Mouse (Mus musculus) adrenal gland, postnatal 14 days (tissue): ENCODE measurements around the gene Gnl2. TPM values are rescaled to one million over a fixed set of nuclear protein-coding genes. Genes with fewer than 3 reads are reported as not detected.
A peak's percentile ranks its signal among the peaks of the same experiment; 100 is the strongest.

Experiments
- DNase-seq: peaks from one replicate; pipeline ENCODE4 v3.0.0; 2021; ENCODE audit warnings: mixed read lengths
- long read RNA-seq, 2 experiments: library from polyadenylated mRNA; stranded (forward); transcript quantifications; one replicate each; pipeline ENCODE4 v2.0.0; 2021
- total RNA-seq: library from RNA; stranded (reverse); gene quantifications from 2 replicates; pipeline ENCODE4 v1.2.3, GENCODE M21; 2021

Gene Gnl2
- 53.7 and 64.9 TPM in 2 replicates for total RNA-seq
- long read RNA-seq, experiment 1, transcript Gnl2-201 (16 exons, 2,366 nt), result major isoform, 68 of 91 reads
- long read RNA-seq, experiment 1, partial matches to known transcripts, result 4 of 91 reads
- long read RNA-seq, experiment 1, other reads (novel, unspliced or antisense), result 18 of 91 reads
- long read RNA-seq, experiment 2, transcript Gnl2-201 (16 exons, 2,366 nt), result major isoform, 41 of 55 reads
- long read RNA-seq, experiment 2, partial matches to known transcripts, result 7 of 55 reads
- long read RNA-seq, experiment 2, other reads (novel, unspliced or antisense), result 7 of 55 reads

DNA sequence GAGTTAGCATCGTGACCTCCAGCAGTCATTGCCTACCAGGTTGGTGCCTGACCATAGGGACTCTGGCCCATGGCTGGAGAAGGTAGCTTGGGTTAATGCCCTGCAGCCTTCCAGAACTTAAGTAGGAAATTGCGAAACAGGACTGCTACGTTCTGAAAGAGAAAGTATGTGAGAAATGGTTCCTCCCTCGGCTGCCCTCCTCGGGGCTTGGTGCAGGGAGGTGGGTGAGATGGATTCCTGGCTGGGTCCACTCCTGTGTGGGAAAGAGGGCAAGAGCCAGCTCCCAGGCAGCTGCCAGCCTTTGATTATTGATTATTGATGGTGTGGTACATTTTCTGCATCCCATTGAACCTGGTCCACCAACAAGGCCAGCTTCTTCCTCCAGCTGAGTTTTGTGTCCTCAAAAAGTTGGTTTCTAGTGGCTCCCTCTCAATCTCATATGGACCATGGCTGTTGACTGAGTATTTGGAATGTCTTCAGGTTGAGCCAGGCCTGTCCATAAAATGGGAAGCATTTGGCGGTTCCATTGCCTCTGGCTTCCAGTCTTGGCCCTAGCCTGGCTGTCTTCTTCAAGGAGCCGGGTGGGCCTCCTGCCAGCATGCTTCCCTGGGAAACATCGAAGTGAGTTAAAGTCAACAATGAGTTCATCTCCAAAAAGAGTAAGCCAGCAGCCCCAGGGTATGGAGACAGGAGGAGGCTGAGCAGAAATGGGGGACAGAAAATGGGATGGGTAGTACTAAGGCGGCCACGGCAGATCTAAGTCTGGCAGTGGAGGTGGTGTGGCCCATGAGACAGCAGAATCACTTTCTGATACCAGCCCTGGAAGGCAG, at the start of gene Gnl2:
Gene Gnl2, plus strand, starts transcription at position 780 of the 830 bp plus-strand sequence.
- DNase-seq, result no peak

DNA sequence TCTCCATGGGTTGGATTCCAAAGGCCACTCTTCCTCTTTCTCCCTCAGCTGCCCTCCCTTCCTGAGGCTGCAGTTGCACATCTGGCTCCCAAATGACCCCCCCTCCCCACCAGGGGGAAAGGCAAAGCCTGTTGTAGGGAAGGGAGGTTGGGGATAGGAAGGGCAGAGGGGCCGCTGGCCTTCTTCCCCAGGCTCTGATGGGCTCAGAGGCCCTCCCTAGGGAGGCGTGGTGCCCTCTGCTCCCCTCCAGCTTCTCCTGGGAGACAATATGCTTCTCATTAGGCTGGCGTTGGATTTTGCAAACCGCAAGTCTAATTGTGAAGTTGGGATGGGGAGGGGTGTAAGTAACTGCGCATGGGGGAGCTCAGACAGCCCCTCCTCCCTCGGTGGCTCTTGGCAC, 47.7 kb upstream of the Gnl2 start:
- DNase-seq, result no peak

DNA sequence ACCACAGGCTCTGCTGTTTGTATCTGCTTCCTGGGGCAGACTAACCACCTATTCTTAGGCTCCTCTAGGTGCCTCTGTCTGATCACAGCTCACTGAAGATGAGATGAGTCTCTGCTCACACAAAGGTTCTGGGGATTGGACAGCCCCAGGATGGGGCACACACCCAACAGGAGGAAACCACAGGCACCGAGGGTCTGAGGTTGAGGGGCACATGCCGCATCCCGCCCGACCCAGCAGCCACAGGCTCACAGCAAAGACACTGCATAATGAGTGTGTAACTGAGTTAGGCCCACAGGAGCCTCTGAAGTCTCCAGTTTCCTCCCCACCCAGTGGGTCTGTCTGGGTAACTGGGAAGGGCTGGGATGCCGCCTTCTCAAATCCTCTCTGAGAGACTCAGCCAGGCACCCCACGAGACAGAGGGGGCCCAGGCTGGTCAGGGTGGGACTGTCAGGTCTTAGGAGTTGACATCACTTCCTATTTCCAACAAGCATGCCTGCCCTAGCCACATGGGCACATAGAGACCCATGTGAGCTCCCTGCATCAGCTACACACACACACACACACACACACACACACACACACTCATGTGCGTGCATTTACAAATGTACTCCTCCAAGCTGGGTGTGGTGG, 47.1 kb upstream of the Gnl2 start:
- DNase-seq, result no peak

DNA sequence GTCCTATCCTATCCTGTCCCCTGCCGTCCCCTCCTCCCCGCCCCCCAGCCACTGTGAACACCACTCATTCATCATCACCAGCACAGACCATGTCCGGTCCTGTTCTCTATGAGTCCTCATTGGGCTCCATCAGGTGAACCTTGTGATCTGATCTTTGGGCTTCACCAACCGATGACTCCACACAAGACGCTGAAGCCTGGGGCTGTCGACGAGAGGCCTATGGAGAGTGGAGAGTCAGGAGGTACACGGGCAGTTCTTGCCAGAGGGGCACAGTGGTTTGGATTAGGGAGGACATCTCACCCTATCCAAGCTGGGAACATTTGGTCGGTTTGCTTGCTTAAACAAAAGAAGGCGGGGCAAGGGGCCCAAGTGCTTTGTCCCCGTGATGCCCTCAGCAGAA, 46.2 kb upstream of the Gnl2 start:
- DNase-seq, result no peak

DNA sequence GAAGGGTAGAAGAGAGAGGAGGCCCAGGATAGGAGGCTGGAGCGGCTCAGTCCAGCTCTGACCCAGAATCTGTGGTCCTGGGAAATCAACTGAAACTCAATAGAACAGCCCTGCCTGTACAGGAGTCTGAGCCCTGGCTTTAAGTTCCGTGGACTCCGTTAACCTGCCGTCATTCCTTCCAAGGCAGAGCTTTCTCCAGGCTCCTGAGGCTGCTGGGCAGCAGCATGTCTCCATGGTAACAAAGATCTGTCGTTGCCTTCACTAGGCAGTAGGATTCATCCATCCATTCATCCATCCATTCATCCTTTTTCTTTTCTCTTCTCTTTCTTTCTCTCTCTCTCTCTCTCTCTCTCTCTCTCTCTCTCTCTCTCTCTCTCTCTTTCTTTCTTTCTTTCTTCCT, 45.7 kb upstream of the Gnl2 start:
- DNase-seq, result no peak

DNA sequence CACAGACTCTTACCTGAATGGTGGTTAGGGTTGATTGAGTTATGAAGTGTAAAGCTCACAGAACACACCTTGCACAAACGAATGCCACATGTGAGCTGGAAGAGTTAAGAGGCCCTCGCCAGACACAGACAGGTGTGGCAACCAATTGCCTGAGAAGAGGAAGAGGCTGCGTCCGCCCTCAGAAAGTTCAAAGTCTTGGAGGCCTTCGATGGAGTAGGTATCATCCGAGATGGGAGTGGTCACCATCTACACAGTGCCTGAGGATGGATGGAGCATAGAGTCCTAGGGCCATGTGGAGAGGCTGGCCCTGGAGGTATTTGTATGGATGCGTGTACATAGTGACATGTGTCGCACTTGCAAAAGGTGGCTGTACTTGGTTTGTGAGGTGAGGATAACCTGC, 45.3 kb upstream of the Gnl2 start:
- DNase-seq, result no peak

DNA sequence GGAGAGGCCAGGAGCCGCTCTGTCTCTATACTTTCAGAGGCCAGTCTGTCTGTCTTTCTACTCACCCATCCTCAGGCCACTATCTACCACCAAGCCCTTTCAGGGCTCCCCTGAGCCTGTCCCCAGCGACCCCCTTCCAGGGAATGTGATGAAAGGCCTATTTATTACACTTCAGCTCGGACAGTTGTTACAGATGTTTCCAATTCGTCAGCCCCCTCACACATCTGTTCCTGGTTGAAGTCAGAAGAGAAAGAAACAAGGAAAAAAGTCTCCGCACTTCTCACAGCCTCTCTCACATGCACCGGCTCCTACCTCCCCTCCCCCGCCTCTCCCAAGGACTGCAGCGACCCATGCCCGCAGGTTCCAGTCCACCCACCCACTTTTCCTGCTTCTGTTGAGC, 44.1 kb upstream of the Gnl2 start:
- DNase-seq, result no peak

DNA sequence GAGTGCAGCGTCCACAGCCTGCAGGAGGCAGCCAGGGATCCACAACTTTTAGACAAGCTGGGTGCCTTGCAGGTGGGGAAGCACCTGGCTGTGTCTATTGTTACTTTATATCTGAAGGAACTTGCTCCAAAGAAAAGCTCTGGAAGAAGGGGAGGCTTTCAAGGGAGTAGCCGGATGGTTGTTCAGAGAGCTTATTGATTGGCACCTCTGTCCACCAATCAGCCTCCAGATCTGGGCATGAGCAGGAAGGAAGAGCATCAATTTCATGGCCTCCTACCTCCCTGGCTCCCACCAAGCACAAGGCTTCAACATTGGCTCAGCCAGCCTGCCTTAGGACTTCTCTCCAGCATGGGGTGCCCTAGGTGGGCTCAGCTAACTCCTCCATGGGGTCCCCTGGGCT, 43.1 kb upstream of the Gnl2 start:
- no peak for DNase-seq

DNA sequence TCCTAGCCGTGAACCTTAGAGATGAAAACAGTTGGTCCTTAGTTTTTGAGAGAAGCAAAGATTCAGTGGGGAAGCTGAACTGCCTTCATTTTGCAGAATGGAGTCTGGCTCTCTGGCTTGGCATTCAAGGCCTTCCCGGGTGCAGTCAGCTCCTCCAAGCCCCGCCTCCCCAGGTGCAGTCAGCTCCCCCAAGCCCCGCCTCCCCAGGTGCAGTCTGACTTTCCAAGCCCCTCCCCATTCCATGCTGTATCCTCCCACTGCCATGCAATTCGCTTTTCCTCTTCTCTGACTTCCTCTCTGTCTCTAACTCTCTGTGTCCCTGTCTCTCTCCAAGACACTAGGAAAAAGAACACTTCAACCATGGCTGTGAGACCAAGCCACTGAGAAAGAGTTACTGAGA, 38.2 kb upstream of the Gnl2 start:
- DNase-seq, result peak; percentile 36

DNA sequence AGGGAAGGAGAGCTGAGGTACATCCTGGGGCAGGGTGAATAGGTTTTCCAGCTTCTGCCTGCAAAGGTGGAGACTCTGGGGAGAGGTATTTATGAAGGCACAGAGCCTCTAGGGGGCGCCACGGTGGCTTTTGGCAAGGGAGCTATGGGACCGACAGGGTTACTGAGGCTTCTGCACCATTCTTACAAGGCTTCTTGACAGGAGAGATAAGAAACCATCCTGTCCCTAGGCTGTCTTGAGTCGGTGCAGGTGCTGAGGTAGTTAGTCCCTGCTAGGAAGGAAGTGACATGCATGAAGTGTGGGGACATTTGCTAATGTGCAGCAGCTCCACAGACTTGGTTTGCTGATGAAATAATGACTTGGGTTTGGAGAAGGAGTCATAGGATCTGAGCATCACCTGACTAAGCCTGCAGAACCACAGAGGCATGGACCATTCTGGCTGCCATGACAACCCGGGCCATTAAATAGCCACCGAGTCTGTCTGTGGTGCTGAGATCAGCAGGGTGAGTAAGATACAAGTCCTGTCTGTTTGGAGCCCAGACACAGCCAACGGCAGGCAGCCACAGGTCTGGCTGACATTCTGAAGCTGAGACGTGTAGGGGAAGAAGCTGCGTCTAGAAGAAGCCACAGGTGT, 32.4 kb upstream of the Gnl2 start:
- peak; percentile 51 for DNase-seq

DNA sequence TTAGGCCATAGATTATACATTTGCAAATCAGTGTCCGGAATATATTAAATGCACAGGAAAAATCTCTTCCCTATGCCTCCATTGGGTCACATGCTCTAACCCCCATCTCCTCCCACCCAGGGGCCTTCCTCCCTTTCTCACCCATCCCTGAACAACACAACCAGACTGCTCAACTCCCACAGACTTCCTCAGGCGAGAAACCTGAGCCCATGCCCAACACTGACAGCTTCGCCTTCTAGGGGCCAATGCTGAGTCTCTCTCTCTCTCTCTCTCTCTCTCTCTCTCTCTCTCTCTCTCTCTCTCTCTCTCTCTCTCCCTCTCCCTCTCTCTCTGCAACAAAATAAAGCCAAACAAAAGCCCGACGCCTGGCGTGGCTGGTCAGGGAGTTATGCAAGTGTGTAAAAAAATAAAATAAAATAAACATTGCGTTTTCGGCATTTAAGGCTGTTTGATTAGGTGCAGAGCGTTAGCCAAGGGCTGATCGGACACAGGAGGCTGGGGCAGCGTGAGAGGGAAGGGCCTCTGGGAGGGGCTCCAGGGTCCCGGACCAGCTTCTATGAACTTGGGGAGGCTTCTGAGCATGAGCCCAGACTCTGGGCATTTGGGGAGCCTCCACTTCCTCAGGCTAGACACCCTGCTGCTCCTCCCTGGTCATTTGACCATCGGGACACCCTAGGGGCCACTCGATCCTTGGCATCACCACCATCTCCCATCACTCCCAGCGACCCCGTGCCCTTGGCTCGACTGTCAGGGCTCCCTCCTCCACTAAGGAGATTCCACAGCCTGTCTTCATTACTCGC, 31.3 kb upstream of the Gnl2 start:
- DNase-seq, result no peak

DNA sequence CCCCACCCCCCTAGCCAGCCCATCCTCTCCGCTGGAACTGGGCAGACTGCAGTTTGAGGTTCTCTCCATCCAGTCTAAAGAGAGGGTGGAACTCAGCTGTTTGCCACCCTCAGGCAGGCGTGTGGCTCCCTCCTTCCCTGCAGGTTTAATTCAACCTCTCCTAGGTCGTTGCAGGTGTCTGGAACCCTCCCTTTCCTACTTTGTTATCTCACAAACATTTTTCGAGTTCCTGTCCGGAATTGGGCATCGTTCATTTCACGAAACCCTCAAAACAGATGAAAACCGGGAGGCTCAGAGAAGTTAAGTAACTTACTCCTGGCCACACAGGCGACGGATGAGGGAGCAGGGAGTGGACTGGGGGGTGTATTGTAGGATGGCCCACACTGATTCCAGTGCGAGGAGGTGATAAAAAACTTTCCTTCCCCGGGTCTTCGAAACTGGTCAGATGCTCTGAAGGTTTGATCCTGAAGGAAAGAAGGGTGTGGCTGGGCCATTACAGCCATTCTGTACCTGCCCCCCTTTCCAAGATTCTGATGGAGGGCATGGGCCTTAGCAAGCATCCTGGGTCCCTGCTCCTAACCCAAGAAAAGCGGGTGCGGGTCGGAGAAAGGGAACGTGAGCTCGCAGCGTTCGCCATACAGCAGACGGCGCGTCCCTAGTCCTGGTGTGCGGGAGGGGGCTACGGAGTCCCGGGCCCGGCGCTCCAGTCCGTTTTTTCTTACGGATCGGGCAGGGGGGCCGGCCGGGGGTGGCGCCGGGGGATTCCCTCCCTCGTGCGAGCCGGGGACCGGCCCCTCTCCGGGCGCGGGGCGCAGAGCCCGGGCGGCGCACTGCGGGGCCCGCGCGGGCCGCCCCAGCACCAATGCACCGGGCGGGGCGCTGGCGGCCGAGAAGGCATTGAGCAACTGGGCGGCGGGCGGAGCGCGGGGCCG, 30.4 kb upstream of the Gnl2 start, which contains the start of gene Rspo1:
Gene Rspo1, plus strand, starts transcription at position 760 of the 932 bp plus-strand sequence.
- peak; percentile 35 for DNase-seq

DNA sequence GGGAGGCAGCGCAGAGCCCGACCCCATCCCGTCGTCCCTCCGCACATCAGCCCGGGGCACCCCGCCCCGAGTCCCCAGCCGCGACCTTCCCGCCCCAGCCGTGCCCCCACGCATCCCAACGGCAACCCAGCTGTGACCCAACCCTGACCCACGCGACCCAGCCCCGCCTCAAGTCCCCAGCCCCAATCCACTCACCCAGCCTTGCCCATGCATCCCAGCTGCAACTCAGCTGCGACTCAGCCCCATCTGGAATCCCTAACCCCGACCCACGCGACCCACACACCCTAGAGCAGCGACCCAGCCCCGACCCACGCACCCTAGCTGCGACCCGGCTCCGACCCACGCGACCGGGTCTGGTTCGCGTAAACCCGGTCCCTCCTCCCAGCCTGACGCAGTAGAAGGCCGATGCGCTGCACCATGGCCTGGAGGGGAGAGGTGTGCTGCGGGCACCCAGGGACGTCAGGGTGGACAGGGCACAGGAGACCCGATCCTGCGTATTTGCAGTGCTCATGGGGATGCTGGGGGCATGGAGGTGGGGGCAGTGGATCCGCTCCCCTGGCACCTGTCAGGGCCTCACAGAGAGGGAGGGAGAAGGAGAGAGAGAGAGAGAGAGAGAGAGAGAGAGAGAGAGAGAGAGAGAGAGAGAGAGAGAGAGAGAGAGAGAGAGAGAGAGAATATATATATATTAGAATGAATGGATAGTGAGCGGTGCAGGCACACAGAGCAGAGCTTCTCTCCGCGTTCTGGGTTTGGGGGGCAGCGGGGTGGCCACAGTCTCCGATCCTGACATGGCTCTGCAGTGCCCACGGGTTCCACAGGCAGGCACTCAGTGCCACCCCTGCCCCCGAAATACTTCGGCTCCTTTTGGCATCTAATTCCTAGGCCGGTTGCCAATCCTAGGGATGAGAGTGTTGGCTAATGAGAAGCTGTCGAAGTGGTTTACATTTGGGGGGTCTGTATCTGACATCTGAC, 29.4 kb upstream of the Gnl2 start:
- no peak for DNase-seq

DNA sequence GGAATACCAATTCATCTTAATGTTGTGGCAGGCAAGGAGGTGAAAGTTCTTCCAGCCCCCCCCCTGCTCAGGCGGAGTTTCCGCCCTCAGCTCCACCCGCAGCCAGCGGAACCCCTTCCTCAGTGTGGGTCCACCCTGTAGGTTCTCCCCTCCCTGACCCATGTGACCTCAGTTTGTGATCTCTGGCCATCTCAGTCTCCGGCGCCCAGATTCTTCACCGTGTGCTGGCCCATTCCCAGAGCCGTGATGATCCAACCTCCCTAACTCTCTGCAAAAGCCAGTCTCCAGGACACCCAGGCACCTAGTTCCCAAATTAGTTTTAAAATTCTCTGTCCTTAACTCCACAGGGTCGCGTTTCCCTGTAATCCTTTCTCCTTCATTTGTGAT, 28.7 kb upstream of the Gnl2 start:
- no peak for DNase-seq

DNA sequence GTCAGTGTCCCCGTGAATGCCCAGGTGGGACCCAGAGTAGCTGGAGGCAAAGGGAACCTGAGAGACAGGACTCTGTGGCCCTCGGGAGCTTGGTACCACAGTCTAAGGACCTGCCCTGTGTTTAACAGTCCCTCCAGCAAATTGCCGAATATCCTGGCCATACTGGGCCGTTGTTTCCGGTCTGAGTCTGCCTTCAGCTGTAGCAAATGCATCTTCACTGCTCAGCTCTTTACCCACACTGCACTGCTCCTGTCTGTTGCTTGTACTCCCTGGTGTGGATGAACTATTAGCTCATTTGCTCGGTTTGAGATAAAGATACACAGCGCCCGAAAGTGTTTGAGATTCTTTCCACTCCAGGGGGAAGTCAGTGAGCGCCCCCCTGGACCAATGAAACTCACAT, 28.0 kb upstream of the Gnl2 start:
- DNase-seq, result no peak

DNA sequence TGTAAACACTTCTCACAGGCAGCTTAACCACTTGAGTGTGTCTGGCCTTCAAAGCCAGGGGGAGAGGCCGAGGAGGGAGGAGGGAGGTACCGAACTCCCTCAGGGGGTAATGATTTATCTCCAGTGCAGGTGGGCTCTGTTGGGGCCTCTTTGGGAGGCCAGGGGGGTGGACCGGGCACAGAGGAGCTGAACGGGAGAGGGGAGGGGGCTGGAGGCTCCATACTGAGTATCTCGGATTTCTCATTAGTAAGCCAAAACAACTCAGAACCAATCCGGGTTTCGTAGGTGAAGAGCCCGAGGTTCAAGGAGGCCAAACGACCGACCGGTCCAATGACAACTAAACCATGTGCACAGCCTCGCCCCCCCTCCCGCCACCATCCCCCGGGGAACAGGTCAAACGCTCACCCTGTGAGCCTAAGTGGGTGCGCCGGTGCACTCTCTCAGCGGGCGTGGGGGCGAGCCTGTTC, 26.6 kb upstream of the Gnl2 start:
- DNase-seq, result no peak

DNA sequence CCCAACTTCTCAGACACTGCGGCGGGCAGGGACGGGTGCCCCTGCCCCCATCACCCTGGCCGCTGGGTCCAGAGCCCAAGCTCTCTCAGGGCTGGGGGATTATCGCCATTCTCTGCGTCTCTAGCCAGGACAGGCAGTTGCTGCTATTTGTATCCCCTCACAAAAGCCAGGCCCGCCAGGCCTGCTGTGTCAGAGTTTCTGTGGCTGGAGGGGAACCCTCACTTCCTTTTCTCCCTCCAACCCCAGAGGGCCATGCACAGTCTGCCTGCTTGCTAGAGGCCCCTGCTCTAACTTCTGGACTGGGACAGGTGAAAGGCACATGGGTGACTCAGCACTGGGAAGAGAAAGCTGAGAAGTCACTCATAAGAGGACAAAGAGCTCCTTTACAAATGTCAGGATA, 26.1 kb upstream of the Gnl2 start:
- DNase-seq, result no peak

DNA sequence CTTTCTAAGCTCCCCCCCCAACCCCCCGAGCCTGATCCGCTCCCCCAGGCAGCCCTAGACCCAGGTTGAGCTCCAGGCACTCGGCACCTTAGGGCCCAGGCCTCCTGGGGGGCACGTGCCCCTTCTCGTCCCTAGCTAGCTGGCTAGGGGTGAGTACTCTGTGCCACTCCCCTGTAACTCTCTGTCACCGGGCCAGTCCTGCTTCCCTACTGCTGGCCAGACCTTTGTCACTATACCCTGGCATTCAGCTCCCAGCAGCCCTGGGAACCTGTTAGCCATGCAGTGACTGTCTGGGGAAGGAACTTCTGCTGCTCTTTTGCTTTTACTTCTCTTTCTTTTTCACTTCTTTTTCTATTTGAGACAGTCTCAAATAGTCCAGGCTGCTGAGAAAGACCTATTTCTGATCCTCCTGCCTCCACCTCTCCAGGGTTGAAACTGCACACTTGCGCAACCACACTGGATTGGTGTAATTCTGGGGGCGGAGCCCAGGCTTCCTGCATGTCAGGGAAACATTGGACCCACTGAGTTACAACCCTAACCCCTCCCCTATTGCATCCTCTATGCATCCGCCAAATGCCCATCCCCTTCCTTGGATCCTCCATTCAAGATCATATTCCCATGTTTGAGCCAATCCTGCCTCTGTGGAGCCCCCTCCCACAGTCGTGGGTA, 18.8 kb upstream of the Gnl2 start:
- DNase-seq, result no peak

DNA sequence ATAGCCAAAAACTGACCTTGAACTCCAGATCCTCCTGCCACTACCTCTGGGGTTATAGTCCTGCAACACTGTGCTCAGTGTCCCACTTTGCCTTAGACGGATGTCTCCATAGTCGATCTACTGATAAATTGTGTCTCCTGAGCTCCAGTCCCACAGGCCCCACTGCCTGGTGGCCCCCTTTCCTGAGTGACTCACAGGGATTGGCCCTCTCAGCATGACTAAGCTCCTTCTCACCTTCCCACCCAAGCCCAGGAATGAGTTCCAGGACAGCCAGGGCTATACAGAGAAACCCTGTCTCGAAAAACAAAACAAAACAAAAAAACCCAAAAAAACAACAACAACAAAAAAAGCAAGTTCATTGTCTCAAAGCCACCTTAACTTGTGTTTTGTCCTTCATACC, 16.8 kb upstream of the Gnl2 start:
- no peak for DNase-seq
